Mouse (Mus musculus) liver, embryonic 16.5 days (tissue): ENCODE data around the gene Ghr. TPM values are rescaled to one million over a fixed set of nuclear protein-coding genes. Genes with fewer than 3 reads are reported as not detected.

ENCODE experiments used
- ATAC-seq: fragments of 200-750 bp; cut with Nextera tagmentation; 2 replicates; pipeline ENCODE4 v1.8.0; 2017; ENCODE audit warnings: low read depth, mild to moderate bottlenecking, moderate number of reproducible peaks, moderate library complexity
- H3K27ac ChIP-seq: fragments of 300-500 bp; sonication (generic); 2 replicates; pipeline ENCODE4 v1.5.1; 2014; ENCODE audit warnings: mild to moderate bottlenecking, low read length
- H3K27me3 ChIP-seq: fragments of 300-500 bp; sonication (generic); 2 replicates; pipeline ENCODE4 v1.6.1; 2014; ENCODE audit warnings: low read depth, low read length, mixed read lengths; ENCODE audit not compliant: control insufficient read depth, insufficient read depth
- H3K36me3 ChIP-seq: fragments of 300-500 bp; sonication (generic); 2 replicates; pipeline ENCODE4 v1.6.1; 2014; ENCODE audit warnings: mild to moderate bottlenecking; ENCODE audit not compliant: control insufficient read depth, insufficient read depth
- H3K4me1 ChIP-seq: fragments of 300-500 bp; sonication (generic); 2 replicates; pipeline ENCODE4 v1.6.1; 2014; ENCODE audit warnings: low read depth, low read length, mixed read lengths; ENCODE audit not compliant: control insufficient read depth
- H3K4me2 ChIP-seq: fragments of 300-500 bp; sonication (generic); 2 replicates; pipeline ENCODE4 v1.6.1; 2014; ENCODE audit warnings: low read depth, low read length, mixed read lengths
- H3K4me3 ChIP-seq: fragments of 300-500 bp; sonication (generic); 2 replicates; pipeline ENCODE4 v1.5.1; 2014; ENCODE audit warnings: low read depth, mild to moderate bottlenecking, low read length
- H3K9ac ChIP-seq: fragments of 300-500 bp; sonication (generic); 2 replicates; pipeline ENCODE4 v1.6.1; 2014; ENCODE audit warnings: low read depth, low read length
- H3K9me3 ChIP-seq: fragments of 300-500 bp; sonication (generic); replicated peaks from 2 replicates; pipeline ENCODE4 v1.6.1; 2016; ENCODE audit warnings: low read length; ENCODE audit not compliant: control insufficient read depth
- WGBS: fragments of 180-500 bp; shearing (Covaris S2); extraction: QIAGEN DNeasy Blood & Tissue Kit; methylation state at CpG from one replicate; pipeline ENCODE4 v1.1.7; 2014; ENCODE audit not compliant: insufficient replicate concordance; 5-methylcytosine and 5-hydroxymethylcytosine counted together
- polyA plus RNA-seq: library from polyadenylated mRNA; unstranded; fragments of >200 nt; fragmentation: Nextera tagmentation; extraction: Ambion mirVana; gene quantifications from 2 replicates; pipeline ENCODE4 v1.2.1, GENCODE M21; 2015

Ghr gene
- polyA plus RNA-seq, 1 experiment from 2014 or later, result 33.4 TPM

DNA sequence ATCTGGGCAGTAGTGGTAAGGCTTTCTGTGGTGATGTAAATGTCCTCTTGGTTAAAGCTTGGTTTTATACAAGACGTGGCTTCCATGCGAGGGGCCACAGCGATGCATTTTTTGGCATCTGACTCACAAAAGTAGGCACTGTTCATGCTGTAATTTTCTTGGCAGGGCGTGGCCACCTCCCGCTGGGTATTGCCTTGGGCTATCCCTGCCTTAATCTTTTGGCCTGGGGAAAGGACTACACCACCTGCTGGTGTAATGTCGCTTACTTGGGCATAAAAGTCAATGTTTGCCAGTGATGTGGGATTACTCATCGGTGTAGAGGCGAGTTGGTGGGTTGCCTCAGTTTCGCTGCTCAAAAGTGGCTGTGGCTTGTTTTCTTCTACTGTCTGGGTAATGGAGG, 263.4 kb downstream of the Ghr start:
- 74% methylated on average over 9 of the region's 9 CpGs for WGBS
- Histone ChIP-seq H3K36me3 (no peaks in the 10 kb centered on the region; the same call in 1 of the 2 replicates), H3K4me2 (no peak overlapping the region), H3K27ac (no peak overlapping the region), H3K27me3 (no peaks in the 10 kb centered on the region), H3K9me3 (no peaks in the 10 kb centered on the region), H3K4me3 (no peak overlapping the region), H3K4me1 (no peaks in the 10 kb centered on the region), H3K9ac (no peak overlapping the region)
- ATAC-seq, result no peak

DNA sequence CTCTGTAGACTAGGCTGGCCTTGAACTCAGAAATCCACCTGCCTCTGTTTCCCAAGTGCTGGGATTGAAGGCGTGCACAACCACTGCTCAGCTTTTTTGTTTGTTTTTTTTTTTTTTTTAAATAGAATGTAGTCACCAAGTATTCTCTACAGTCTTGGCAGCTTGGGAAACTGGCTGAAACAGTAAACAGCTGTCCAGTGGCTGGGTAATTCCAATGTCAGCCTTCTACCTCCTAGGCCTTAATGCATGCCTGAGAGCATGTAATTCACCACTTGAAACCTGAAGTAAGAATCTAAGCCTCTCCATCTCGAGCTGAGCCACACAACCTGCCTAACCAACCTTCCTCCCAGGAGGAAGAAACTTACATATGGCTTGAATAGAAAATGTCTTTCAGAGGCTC, 266.7 kb downstream of the Ghr start:
- 50% methylated on average over 2 of the region's 2 CpGs for WGBS

DNA sequence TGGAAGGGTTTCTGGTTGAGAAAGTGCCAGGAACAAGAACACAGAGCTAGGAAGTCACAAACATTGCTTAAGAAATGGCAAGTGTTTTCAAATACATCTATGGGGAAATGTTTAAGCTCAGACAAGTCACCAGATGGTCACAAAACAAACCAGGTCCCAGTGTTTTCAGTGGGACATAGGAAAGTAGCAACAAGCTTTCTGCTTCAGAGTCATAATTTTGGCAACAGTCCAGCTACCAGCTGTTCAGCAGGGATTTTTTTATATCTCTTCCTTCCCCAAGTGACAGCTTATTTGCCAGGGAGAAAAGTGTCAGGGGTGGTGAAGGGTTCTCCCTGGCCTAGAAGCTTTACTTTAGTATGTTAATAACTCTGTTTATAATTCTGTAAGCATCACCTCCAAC, 270.4 kb downstream of the Ghr start:
- no peak overlapping the region for H3K9ac ChIP-seq
- no peak overlapping the region for H3K27ac ChIP-seq
- H3K4me2 ChIP-seq, result no peak overlapping the region
- H3K27me3 ChIP-seq, result no peaks in the 10 kb centered on the region
- ATAC-seq, result no peak
- no peak overlapping the region for H3K4me3 ChIP-seq
- no peaks in the 10 kb centered on the region for H3K9me3 ChIP-seq
- H3K4me1 ChIP-seq, result no peaks in the 10 kb centered on the region
- no peaks in the 10 kb centered on the region for H3K36me3 ChIP-seq

More for the DNA sequence above, 266.7 kb downstream of the Ghr start:
- Histone ChIP-seq H3K9ac (no peak overlapping the region), H3K4me2 (no peak overlapping the region), H3K9me3 (no peaks in the 10 kb centered on the region), H3K27ac (no peak overlapping the region), H3K4me3 (no peak overlapping the region), H3K4me1 (no peaks in the 10 kb centered on the region), H3K36me3 (no peaks in the 10 kb centered on the region; the same call in 1 of the 2 replicates), H3K27me3 (no peaks in the 10 kb centered on the region)
- ATAC-seq, result no peak

DNA sequence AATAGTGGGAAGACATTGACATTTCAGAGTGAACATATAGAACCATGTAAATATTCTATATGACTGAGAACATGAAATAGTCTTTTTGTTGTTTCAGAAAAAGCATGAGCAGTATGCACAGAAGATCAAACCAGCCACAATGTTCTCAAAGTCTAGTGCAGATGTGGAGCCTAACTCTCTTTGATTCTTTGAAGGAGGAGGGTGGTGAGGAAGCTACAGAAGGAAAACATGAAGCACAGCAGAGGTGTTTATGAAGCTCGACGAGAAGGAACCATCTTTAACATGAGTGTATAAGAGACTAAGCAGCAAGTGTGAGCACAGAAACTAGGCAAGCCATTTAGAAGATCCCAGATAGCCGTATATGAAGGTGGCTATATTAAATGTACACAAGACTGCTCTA, 273.4 kb downstream of the Ghr start:
- Histone ChIP-seq H3K9me3 (no peaks in the 10 kb centered on the region), H3K4me3 (no peak overlapping the region), H3K9ac (no peak overlapping the region), H3K27ac (no peak overlapping the region), H3K4me1 (no peaks in the 10 kb centered on the region), H3K4me2 (no peak overlapping the region), H3K36me3 (no peaks in the 10 kb centered on the region), H3K27me3 (no peaks in the 10 kb centered on the region)
- 57% methylated on average over 3 of the region's 3 CpGs for WGBS
- ATAC-seq, result no peak

DNA sequence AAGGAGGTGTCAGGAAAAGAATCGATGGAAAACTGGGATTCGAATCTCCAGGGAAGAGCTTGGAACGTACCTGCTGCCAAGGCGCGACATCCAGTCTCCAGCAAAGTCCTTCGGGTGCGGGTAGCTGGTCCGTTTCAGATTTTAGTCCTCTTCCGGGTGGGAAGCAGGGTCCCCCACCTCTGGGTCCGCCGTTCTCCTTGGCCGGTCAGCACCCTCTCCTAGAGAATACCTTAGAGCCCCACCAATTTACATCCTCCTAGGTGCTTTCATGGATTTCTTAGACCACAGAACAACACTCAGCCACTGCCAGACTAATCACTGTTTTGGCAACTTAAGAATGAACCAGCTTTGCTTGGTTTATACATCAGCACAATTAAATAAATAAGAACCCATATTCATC, 279.9 kb downstream of the Ghr start, which contains the start of gene Ccdc152:
TSS of gene Ccdc152 (minus strand) at position 101 of the 400 bp plus-strand sequence.
- WGBS, result 75% methylated on average over 12 of the region's 12 CpGs
- no peak within 1 kb of the TSS for H3K9ac ChIP-seq

DNA sequence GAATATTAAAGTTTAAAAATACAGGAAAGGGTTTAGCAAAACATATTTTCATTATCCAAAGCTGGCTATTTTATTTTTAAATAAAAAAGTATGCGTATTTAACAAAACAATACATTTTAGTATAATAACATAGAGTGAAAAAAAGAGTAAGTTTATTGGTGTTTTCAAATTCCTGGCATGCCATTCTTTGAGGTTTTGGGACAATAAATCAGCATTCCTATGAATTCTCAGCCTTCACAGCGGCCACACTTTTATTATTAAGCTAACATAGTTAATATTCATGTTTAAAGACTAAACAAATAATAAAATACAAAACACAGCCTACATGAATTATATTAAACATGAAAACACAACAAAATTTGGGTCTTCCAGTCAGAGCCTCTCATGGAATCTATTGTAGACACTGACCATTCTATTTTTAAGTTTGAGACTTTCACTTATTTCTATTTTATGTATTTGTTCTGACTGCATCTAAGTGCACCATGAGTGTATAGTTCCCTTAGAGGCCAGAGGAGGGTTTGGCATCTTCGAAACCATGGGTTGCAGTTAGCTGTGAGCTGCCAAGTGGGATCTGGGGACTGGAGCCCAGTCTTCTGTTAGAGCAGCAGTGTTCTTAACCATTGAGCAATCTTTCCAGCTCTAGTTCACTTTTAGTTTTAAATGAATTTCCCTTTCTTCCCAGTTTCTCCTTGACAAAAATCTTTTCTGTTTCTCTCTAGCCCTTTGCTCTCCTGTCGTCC, 282.8 kb downstream of the Ghr start:
- Histone ChIP-seq H3K4me1 (no peaks in the 10 kb centered on the region), H3K9ac (no peak overlapping the region), H3K27ac (no peak overlapping the region), H3K9me3 (no peaks in the 10 kb centered on the region), H3K27me3 (no peaks in the 10 kb centered on the region), H3K4me2 (no peak overlapping the region), H3K36me3 (no peaks in the 10 kb centered on the region), H3K4me3 (no peak overlapping the region)
- ATAC-seq, result no peak
- 58% methylated on average over 4 of the region's 4 CpGs for WGBS

More for the DNA sequence above, 279.9 kb downstream of the Ghr start, which contains the start of gene Ccdc152:
- Histone ChIP-seq H3K9me3 (no peaks in the 10 kb centered on the region), H3K27ac (no peak within 1 kb of the TSS), H3K4me3 (no peak within 1 kb of the TSS), H3K27me3 (no peaks in the 10 kb centered on the region), H3K4me1 (no peaks in the 10 kb centered on the region), H3K36me3 (no peaks in the 10 kb centered on the region), H3K4me2 (no peak within 1 kb of the TSS)
- ATAC-seq, result no peak

DNA sequence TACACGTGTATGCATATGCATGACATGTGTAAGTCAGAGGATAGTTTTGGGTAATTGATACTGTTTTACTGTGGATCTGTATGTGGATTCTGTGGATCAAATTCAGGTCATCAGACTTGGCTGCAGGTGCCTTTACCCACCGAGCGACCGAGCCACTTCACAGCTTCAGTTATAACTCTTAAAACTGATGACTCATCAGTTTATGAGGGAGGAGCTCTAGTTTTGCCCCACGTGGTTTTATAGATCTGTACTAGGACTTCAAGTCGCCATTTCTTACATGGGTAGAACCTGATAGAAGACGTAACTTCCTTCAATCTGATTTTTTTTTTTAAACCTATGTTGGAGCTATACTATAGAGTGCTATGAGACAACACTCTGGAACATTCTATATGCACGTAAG, 285.7 kb downstream of the Ghr start:
- no peak for ATAC-seq
- Histone ChIP-seq H3K27me3 (no peaks in the 10 kb centered on the region), H3K27ac (no peak overlapping the region), H3K4me3 (no peak overlapping the region), H3K9me3 (no peaks in the 10 kb centered on the region), H3K4me2 (no peak overlapping the region), H3K9ac (no peak overlapping the region), H3K36me3 (no peaks in the 10 kb centered on the region), H3K4me1 (no peaks in the 10 kb centered on the region)
- 62% methylated on average over 8 of the region's 8 CpGs for WGBS

DNA sequence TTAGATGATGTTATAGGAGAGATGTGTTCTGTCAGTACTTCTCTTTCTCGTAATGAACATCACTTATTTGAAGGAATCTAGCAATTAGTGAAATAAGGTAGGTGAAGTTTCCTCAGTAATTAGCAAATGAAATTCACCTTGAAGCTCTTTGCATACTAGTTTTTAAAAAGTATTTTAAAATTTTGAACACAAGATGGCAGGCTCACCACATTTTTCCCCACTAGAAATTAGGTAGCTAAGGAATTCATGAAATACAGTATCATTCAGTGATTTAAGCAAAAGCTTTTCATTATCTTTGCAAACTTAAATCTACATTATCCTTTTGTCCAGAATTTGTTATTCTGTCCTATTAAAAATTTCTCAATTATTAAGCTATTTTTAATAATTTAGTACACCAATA, 287.3 kb downstream of the Ghr start:
- WGBS, result 67% methylated on average over 1 of the region's 1 CpGs
- H3K27ac ChIP-seq, result no peak overlapping the region
- H3K27me3 ChIP-seq, result no peaks in the 10 kb centered on the region
- no peaks in the 10 kb centered on the region for H3K36me3 ChIP-seq
- H3K4me2 ChIP-seq, result no peak overlapping the region
- no peak overlapping the region for H3K4me3 ChIP-seq
- H3K9me3 ChIP-seq, result no peaks in the 10 kb centered on the region
- no peaks in the 10 kb centered on the region for H3K4me1 ChIP-seq
- no peak overlapping the region for H3K9ac ChIP-seq
- ATAC-seq, result no peak

DNA sequence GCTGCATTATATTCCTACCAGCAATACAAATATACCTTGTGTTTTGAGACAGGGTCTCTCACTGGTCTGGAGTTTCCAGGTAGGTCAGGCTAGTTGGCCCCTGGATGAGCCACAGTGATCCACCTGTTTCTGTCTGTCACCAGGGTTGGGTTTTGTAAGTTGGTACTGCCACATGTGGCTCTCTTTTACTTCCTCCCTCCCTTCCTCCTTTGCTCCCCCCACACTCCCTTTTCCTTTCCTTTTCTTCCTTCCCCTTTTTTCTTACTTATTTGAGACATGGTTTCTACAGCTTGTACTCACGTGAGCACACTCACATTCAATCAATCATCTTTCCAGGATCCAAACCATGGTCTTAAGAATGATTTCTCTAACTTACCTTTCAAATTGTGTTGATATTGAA, 289.8 kb downstream of the Ghr start:
- no peaks in the 10 kb centered on the region for H3K4me1 ChIP-seq
- 15% methylated on average over 1 of the region's 1 CpGs for WGBS
- no peak for ATAC-seq
- H3K36me3 ChIP-seq, result no peaks in the 10 kb centered on the region
- H3K4me3 ChIP-seq, result no peak overlapping the region
- H3K27ac ChIP-seq, result no peak overlapping the region
- H3K9ac ChIP-seq, result no peak overlapping the region
- no peaks in the 10 kb centered on the region for H3K9me3 ChIP-seq
- no peaks in the 10 kb centered on the region for H3K27me3 ChIP-seq
- no peak overlapping the region for H3K4me2 ChIP-seq
